Comparison of ENCODE assay signal across 17 mouse cellular contexts in genomic region chr13:56353921-56354320, GRCm38 (mm10). TPM values are rescaled to one million over a fixed set of nuclear protein-coding genes. Genes with fewer than 3 reads are reported as not detected.
DNase-seq lines count a peak whose midpoint lies in the region; ATAC-seq and TF ChIP-seq lines count a peak whose summit lies in the region.
"Had no signal": no experiment of that assay in that cellular context is flagged by ENCODE, and none has a peak within 500 bp of the region (broad histone marks: within the 10 kb centered on the region; RNA-seq: fewer than 3 reads in every experiment).

No protein-coding gene starts in this region.

- ATAC-seq in liver, postnatal 0 days = peak; percentile 71
- no peak for ATAC-seq in liver, embryonic 11.5 days (replicated peaks; ENCODE audit: low FRiP score)
- ATAC-seq in hindbrain, embryonic 12.5 days (ENCODE audit: low FRiP score) = no peak
- ATAC-seq: forebrain, embryonic 13.5 days; forebrain, embryonic 15.5 days had no signal

- TF ChIP-seq POLR2A in kidney, adult 2 months (IDR thresholded peaks at IDR 0.05; ENCODE audit: low read depth, low read length) = no peak

- TF ChIP-seq EP300 in liver, postnatal 0 days (IDR thresholded peaks at IDR 0.05; ENCODE audit: low read depth) = no peak

- no peaks in the 10 kb centered on the region for H3K9me3 ChIP-seq in liver, postnatal 0 days (ENCODE audit: low read length)
- no peaks in the 10 kb centered on the region for H3K9me3 ChIP-seq in liver, embryonic 11.5 days (ENCODE audit: control insufficient read depth, low read length)
- H3K9me3 ChIP-seq in limb, embryonic 10.5 days (replicated peaks) = no peaks in the 10 kb centered on the region
- H3K9me3 ChIP-seq in hindbrain, embryonic 12.5 days (replicated peaks) = no peaks in the 10 kb centered on the region
- H3K9me3 ChIP-seq: embryonic facial prominence, embryonic 10.5 days; embryonic facial prominence, embryonic 12.5 days; forebrain, embryonic 13.5 days; forebrain, embryonic 15.5 days had no signal

- H3K4me2 ChIP-seq in liver, postnatal 0 days (ENCODE audit: low read depth, low read length) = no peak overlapping the region
- no peak overlapping the region for H3K4me2 ChIP-seq in liver, embryonic 11.5 days
- no peak overlapping the region for H3K4me2 ChIP-seq in hindbrain, embryonic 12.5 days (replicated peaks)
- H3K4me2 ChIP-seq: embryonic facial prominence, embryonic 12.5 days; forebrain, embryonic 13.5 days; forebrain, embryonic 15.5 days had no signal

- no peak for TF ChIP-seq CTCF in kidney, adult 2 months (conservative IDR thresholded peaks at IDR 0.05; ENCODE audit: insufficient read depth, insufficient read length, low read depth, low read length)
- TF ChIP-seq CTCF in liver, postnatal 0 days (IDR thresholded peaks at IDR 0.05; ENCODE audit: low read depth) = no peak

- H3K27me3 ChIP-seq in kidney, adult 2 months (replicated peaks; ENCODE audit: control insufficient read depth, insufficient read depth, low read length) = no peaks in the 10 kb centered on the region
- no peaks in the 10 kb centered on the region for H3K27me3 ChIP-seq in liver, postnatal 0 days (ENCODE audit: insufficient read depth, low read length)
- H3K27me3 ChIP-seq in liver, embryonic 11.5 days (replicated peaks; ENCODE audit: control insufficient read depth, insufficient read depth, low read length) = no peaks in the 10 kb centered on the region
- no peaks in the 10 kb centered on the region for H3K27me3 ChIP-seq in limb, embryonic 10.5 days (ENCODE audit: low read depth, poor library complexity, severe bottlenecking)
- H3K27me3 ChIP-seq in hindbrain, embryonic 12.5 days = no peaks in the 10 kb centered on the region
- H3K27me3 ChIP-seq: embryonic facial prominence, embryonic 12.5 days; forebrain, embryonic 13.5 days; forebrain, embryonic 15.5 days had no signal

- DNase-seq in kidney, adult 2 months = no peak
- DNase-seq in kidney, postnatal 4 days = no peak
- DNase-seq in liver, postnatal 0 days = peak; percentile 29
- DNase-seq in liver, embryonic 11.5 days (ENCODE audit: low spot score) = no peak
- DNase-seq in limb, embryonic 10.5 days (ENCODE audit: low spot score) = no peak
- DNase-seq: adrenal gland, postnatal 25 days; cerebellum, adult 11-12 months; cerebellum, adult 2 months; cerebellum, adult 9-10 months; cerebellum, postnatal 10 days; cerebellum, postnatal 25 days had no signal

- H3K36me3 ChIP-seq in kidney, adult 2 months (ENCODE audit: control insufficient read depth, insufficient read depth, low read length) = no peaks in the 10 kb centered on the region
- no peaks in the 10 kb centered on the region for H3K36me3 ChIP-seq in liver, postnatal 0 days (replicated peaks; ENCODE audit: insufficient read depth, low read length)
- no peaks in the 10 kb centered on the region for H3K36me3 ChIP-seq in liver, embryonic 11.5 days (ENCODE audit: control insufficient read depth, insufficient read depth, low read length)
- no peaks in the 10 kb centered on the region for H3K36me3 ChIP-seq in limb, embryonic 10.5 days
- H3K36me3 ChIP-seq in hindbrain, embryonic 12.5 days = no peaks in the 10 kb centered on the region
- H3K36me3 ChIP-seq: embryonic facial prominence, embryonic 10.5 days; embryonic facial prominence, embryonic 12.5 days; forebrain, embryonic 15.5 days had no signal

- H3K4me1 ChIP-seq in kidney, adult 2 months (ENCODE audit: control insufficient read depth, insufficient read depth, low read length) = no peaks in the 10 kb centered on the region
- H3K4me1 ChIP-seq in liver, postnatal 0 days (ENCODE audit: insufficient read depth) = peaks cover 15% of the 10 kb centered on the region
- H3K4me1 ChIP-seq in liver, embryonic 11.5 days (replicated peaks; ENCODE audit: control insufficient read depth, insufficient read depth, low read length) = no peaks in the 10 kb centered on the region
- H3K4me1 ChIP-seq in brown adipose tissue, adult 24 weeks (ENCODE audit: control insufficient read depth, insufficient read depth, insufficient read length, low read length) = peaks cover 24% of the 10 kb centered on the region
- peaks cover 33% of the 10 kb centered on the region for H3K4me1 ChIP-seq in limb, embryonic 10.5 days
- no peaks in the 10 kb centered on the region; the same call in 1 of the 2 replicates for H3K4me1 ChIP-seq in hindbrain, embryonic 12.5 days
- H3K4me1 ChIP-seq: forebrain, embryonic 13.5 days had no signal

- 87% methylated on average over 11 of the region's 11 CpGs for WGBS in kidney, adult 2 months
- 73% methylated on average over 11 of the region's 11 CpGs for WGBS in liver, postnatal 0 days (ENCODE audit: insufficient replicate concordance)
- 83% methylated on average over 11 of the region's 11 CpGs for WGBS in liver, embryonic 11.5 days
- 88% methylated on average over 11 of the region's 11 CpGs for WGBS in limb, embryonic 10.5 days
- 91% methylated on average over 11 of the region's 11 CpGs for WGBS in hindbrain, embryonic 12.5 days

- H3K27ac ChIP-seq in kidney, adult 2 months (ENCODE audit: insufficient read depth, low read depth, low read length) = peak overlapping the region; percentile 32; the same call in 1 of the 2 replicates
- peak overlapping the region; percentile 70 for H3K27ac ChIP-seq in liver, postnatal 0 days (ENCODE audit: low read depth)
- H3K27ac ChIP-seq in liver, embryonic 11.5 days (ENCODE audit: low read depth, low read length) = no peak overlapping the region
- H3K27ac ChIP-seq in brown adipose tissue, adult 24 weeks (replicated peaks; ENCODE audit: low read depth, low read length) = peak overlapping the region; percentile 91
- peak overlapping the region; percentile 32; the same call in 1 of the 2 replicates for H3K27ac ChIP-seq in limb, embryonic 10.5 days
- no peak overlapping the region for H3K27ac ChIP-seq in hindbrain, embryonic 12.5 days
- H3K27ac ChIP-seq: embryonic facial prominence, embryonic 10.5 days; embryonic facial prominence, embryonic 12.5 days; forebrain, embryonic 13.5 days; forebrain, embryonic 15.5 days had no signal

- no peak overlapping the region for H3K9ac ChIP-seq in liver, postnatal 0 days (replicated peaks)
- no peak overlapping the region for H3K9ac ChIP-seq in liver, embryonic 11.5 days (ENCODE audit: low read depth, low read length)
- H3K9ac ChIP-seq in hindbrain, embryonic 12.5 days = no peak overlapping the region
- H3K9ac ChIP-seq: embryonic facial prominence, embryonic 12.5 days; forebrain, embryonic 13.5 days; forebrain, embryonic 15.5 days had no signal

- H3K4me3 ChIP-seq in kidney, adult 2 months (ENCODE audit: insufficient read depth, low read depth, low read length) = no peak overlapping the region
- no peak overlapping the region for H3K4me3 ChIP-seq in liver, postnatal 0 days (ENCODE audit: low read depth, low read length)
- H3K4me3 ChIP-seq in liver, embryonic 11.5 days (ENCODE audit: low read depth, low read length) = no peak overlapping the region
- H3K4me3 ChIP-seq in brown adipose tissue, adult 24 weeks (ENCODE audit: insufficient read depth, low read depth, low read length) = no peak overlapping the region
- H3K4me3 ChIP-seq in limb, embryonic 10.5 days = no peak overlapping the region
- no peak overlapping the region for H3K4me3 ChIP-seq in hindbrain, embryonic 12.5 days
- H3K4me3 ChIP-seq: embryonic facial prominence, embryonic 10.5 days; embryonic facial prominence, embryonic 12.5 days; forebrain, embryonic 13.5 days; forebrain, embryonic 15.5 days had no signal

RNA-seq across cellular contexts. Expression of gene Cxcl14, which starts 57.6 kb away (rescaled TPM):
- polyA plus RNA-seq in kidney, adult 2 months (2012; rRNA removed) = 50.5 and 57.2 TPM in 2 replicates
- polyA plus RNA-seq in liver, postnatal 0 days (2015; fragmentation: Nextera tagmentation; extraction: Ambion mirVana) = 0.06 and 0.12 TPM in 2 replicates
- polyA plus RNA-seq in liver, embryonic 11.5 days (2014; fragmentation: Nextera tagmentation; extraction: Ambion mirVana) = 3.0 and 5.9 TPM in 2 replicates
- 31.2 and 35.7 TPM in 2 replicates for polyA plus RNA-seq in brown adipose tissue, adult 24 weeks (2012; ENCODE audit: insufficient read depth, insufficient read length, missing spikeins)
- 29.8 and 112 TPM in 2 replicates for polyA plus RNA-seq in limb, embryonic 10.5 days (2016; fragmentation: Nextera tagmentation; extraction: Ambion mirVana)
- polyA plus RNA-seq in hindbrain, embryonic 12.5 days (2016; fragmentation: Nextera tagmentation; extraction: Ambion mirVana) = 72.3 and 90.1 TPM in 2 replicates

Comparison
In these comparisons a context has a peak if more than half of its experiments do, and no peak if none do; other contexts are left out.
1. H3K27ac ChIP-seq: peak in kidney, adult 2 months (single experiment), liver, postnatal 0 days (single experiment), brown adipose tissue, adult 24 weeks (single experiment) and limb, embryonic 10.5 days (single experiment); none in liver, embryonic 11.5 days (single experiment) and hindbrain, embryonic 12.5 days (single experiment).